Comparison of ENCODE assay signal across 19 mouse cellular contexts in genomic region chr2:135067419-135067818, GRCm38 (mm10).
"Had no signal": no experiment of that assay in that cellular context is flagged by ENCODE, and none has a peak within 500 bp of the region (broad histone marks: within the 10 kb centered on the region; RNA-seq: fewer than 3 reads in every experiment).

No protein-coding gene starts in this region.

- H3K9ac ChIP-seq: lung, embryonic 14.5 days; midbrain, embryonic 12.5 days; neural tube, embryonic 13.5 days; neural tube, embryonic 15.5 days had no signal

- DNase-seq: lung, adult 18-20 months; lung, embryonic 14.5 days; lung, postnatal 10 days; lung, postnatal 4 days; midbrain, embryonic 14.5 days; retina, postnatal 1 day; right cerebral cortex, adult 18-20 months; right cerebral cortex, postnatal 25 days; right cerebral cortex, postnatal 4 days; spleen, adult 18-20 months; thymus, adult 18-20 months; thymus, postnatal 14 days; thymus, postnatal 4 days had no signal

- H3K4me3 ChIP-seq: midbrain, embryonic 10.5 days; midbrain, embryonic 12.5 days; myocyte; neural tube, embryonic 13.5 days; neural tube, embryonic 15.5 days had no signal

- H3K9me3 ChIP-seq: midbrain, embryonic 10.5 days; midbrain, embryonic 12.5 days; neural tube, embryonic 13.5 days; neural tube, embryonic 15.5 days had no signal

- ATAC-seq: midbrain, embryonic 16.5 days had no signal

- H3K4me1 ChIP-seq: midbrain, embryonic 10.5 days; midbrain, embryonic 12.5 days; neural tube, embryonic 13.5 days; neural tube, embryonic 15.5 days had no signal

- H3K36me3 ChIP-seq: midbrain, embryonic 10.5 days; midbrain, embryonic 12.5 days; neural tube, embryonic 13.5 days; neural tube, embryonic 15.5 days had no signal

- H3K4me2 ChIP-seq: lung, embryonic 14.5 days; midbrain, embryonic 12.5 days; neural tube, embryonic 13.5 days; neural tube, embryonic 15.5 days had no signal

- H3K27me3 ChIP-seq: midbrain, embryonic 12.5 days; neural tube, embryonic 13.5 days; neural tube, embryonic 15.5 days had no signal

- H3K27ac ChIP-seq: midbrain, embryonic 10.5 days; midbrain, embryonic 12.5 days; neural tube, embryonic 13.5 days; neural tube, embryonic 15.5 days had no signal
